Mouse (Mus musculus) A20 (cell line): ENCODE data around the gene Flnc.
A peak's percentile ranks its signal among the peaks of the same experiment; 100 is the strongest.

Source experiments
- DNase-seq: peaks from one replicate; pipeline ENCODE4 v3.0.0-alpha.2; 2011; ENCODE audit warnings: low read depth, low spot score

Gene Flnc

GRCm38 (mm10) chr6:29432156-29432555 lies 900 bp upstream of the Flnc start:
- no peak for DNase-seq

DNA sequence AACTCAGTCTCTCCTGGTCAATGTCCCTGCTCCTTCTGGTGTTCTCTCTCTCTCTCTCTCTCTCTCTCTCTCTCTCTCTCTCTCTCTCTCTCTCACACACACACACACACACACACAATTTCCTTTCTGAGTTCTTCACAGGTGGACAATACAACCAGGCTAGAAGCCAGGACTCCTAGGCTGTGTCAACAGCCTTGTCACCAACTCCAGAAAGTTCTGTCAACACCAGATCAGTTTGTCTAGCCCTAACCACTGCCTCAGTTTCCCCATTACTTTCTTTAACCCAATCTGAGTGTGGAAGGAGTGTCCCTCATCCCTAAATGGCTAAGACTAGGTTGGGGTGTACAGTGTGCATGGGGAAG lies 399 bp upstream of the Flnc start:
- DNase-seq = no peak

DNA sequence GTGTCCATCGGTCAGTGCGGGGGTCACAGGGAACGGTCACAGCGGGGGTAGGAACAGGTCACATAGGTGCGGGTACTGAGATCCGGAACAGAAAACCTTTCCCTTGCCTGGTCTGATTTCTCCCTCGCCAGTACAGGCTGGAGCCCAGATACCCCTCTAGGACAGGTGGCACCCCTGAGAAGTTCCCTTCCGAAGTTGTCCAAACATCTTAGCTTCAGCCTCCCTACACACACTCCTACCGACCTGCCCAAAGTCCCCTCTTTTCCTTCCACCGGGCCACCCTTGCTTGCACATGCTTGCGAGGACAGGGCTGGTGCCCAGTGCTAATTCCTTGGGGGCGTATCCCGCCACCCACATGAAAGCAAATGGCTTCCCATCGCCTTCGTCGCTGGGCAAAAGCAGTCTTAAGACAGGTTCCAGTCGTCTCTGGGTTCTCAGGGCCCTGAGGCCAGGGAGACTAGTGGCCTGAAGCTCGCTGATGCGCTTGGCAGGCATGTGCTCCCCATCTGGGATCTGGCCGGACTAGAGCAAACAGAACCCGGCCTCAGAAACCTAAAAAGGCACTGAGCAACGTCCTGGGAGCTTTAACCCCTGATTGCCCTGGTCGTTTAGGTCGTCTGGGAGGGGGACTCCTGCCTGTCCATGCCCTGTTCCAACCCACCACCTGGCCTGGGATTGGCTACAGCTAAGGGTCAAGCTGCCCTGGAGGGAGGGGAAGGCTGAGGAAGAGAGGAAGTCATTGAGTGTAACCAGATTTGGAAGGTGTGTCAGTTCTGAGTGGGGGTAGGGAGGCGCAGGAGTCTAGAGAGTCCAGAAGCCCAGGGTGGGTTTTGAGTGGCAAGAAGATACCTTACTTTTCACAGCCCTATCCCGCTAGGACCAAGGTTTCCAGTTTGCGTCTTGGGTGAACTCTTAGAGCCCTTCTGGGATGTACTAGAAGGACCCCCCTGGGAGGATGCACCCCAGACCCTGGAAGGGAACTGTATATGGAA lies 1.0 kb downstream of the Flnc start:
- DNase-seq = no peak

- DNase-seq = no peak
Observed at GRCm38 (mm10) chr6:29434911-29435691, 2.0 kb downstream of the Flnc start.

DNA sequence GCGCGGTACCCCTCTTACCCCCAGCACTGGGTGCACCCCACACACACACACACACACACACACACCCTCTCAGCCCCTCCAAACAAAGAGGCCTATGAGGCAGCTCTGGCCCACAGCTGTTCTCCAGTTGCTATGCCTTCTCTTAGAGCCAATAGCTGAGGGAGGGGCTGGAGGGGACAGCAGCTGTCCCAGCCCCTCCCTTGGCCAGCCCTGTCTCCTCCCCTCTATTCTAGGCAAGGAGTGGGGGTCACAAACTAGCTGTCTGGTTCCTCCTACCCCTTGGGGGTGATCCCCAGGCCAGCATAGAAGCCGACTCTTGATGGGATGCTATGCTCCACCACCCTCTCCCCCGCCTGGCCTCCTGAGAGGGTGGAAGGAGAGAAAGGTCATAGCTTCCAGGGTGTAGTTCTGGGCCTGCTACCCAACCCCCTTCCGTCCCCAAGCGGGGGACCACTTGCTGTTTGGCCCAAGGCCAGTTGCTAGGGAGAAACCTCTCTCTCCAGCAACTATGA lies 2.9 kb downstream of the Flnc start:
- DNase-seq = no peak

GRCm38 (mm10) chr6:29436461-29436934 lies 3.4 kb downstream of the Flnc start:
- peak; percentile 31 for DNase-seq

GRCm38 (mm10) chr6:29439251-29439650 lies 6.2 kb downstream of the Flnc start:
- DNase-seq = no peak

DNA sequence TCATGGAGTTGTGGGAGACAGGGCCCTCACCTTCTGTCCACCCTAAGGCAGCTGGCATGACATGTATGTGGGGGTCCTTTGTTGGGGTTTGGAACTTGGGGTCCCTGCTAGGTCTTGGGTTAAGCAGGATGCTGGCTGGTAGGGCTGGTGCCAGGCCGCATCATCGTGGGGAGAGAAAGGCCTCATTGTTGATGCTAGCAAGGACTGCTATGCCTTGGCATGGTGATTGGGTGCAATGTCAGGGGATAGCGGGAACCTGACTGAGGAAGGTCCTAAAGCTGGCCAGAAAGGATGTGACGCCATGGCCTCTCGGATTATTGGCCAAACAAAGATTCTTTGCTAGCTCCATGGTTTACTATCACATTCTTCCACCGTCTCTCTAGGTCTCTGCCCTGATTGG lies 6.7 kb downstream of the Flnc start:
- no peak for DNase-seq

GRCm38 (mm10) chr6:29444773-29445172 lies 11.7 kb downstream of the Flnc start:
- peak; percentile 57 for DNase-seq

DNA sequence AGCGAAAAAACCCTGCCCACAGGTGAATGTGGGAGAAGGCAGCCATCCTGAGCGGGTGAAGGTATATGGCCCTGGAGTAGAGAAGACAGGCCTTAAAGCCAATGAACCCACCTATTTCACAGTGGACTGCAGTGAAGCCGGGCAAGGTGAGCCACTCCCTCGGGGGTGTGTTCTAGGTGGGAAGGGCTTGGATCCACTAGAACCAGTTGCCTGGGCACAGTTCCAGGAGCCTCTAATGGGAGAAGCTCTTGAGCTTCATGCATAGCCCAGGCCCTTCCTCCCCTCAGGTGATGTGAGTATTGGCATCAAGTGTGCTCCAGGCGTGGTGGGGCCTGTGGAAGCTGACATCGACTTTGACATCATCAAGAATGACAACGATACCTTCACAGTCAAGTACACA lies 12.3 kb downstream of the Flnc start:
- no peak for DNase-seq

DNA sequence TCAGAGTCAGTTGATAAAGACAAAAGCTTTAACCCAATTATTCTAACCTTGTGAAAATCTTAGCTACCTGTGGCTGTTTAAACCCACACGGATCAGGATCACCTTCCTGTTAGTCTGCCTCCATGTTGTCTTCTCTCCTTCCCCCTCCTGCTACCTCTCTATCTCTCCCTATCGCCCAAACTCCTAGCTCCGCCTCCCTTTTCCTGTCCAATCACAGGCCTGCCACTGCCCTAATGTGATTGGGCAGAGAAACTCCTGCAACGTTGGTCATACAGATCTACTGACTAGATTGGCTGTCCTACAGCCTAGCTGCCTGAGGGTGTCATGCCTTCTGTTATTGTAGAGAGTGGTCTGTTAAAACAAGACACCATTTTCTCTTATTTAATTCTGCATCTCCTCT lies 16.8 kb downstream of the Flnc start:
- DNase-seq = peak; percentile 49

GRCm38 (mm10) chr6:29450667-29451066 lies 17.6 kb downstream of the Flnc start:
- no peak for DNase-seq

DNA sequence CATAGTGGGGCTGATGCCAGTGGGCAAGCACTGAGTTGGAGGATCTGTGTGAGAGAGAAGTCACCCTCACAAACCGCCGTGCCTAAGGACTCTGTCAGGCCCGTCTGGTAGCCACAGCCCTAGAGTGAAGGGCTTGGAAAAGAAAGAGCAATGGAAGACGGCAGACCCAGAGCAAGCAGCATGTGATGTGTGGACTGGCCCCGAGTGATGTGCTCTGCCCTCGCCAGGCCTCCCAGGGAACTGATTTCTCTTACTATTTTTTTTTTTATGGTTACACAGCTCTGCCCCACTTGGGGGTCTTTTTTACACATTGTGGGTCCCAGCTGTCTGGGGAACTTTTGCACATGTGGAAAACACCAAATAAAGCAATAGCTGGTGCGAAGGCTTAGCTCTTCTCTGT lies 28.4 kb downstream of the Flnc start:
- DNase-seq = no peak

- no peak for DNase-seq
Observed at GRCm38 (mm10) chr6:29463388-29463787, 30.3 kb downstream of the Flnc start.

DNA sequence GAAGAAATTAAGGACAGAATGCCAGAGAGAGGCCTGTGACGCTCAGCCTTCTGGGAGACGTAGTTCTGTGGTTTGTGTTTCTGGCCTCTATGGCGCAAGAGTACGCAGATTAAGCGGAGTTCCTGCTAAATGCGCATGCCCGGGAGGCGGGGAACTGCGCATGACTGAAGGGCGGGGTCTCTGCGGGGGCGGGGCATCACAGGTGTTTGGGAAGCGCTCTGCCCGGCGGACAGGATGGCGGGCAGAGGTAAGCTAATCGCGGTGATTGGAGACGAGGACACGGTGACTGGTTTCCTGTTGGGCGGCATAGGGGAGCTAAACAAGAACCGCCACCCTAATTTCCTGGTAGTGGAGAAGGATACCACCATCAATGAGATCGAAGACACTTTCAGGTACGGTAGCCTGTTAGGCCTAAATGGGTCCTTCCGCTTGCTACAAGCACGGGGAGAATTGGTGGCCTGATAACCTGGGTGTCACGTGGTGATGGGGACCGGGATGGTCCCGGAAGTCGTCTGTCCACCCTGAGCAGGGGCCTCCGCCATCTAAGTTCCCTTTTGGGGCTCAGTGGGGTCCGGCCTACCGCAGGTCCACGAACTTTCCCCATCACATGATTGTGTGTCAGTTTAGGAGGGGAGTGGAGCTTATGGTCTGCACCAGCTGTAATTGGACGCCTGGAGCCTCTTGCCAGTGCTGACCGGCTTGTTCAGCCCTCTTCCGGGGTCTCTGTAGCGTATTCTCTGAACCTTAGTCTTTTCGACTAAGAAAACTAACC lies 34.7 kb downstream of the Flnc start, which contains the start of gene Atp6v1f:
Atp6v1f (plus strand) TSS at position 136 of the 772 bp plus-strand sequence.
- DNase-seq = peak; percentile 98

DNA sequence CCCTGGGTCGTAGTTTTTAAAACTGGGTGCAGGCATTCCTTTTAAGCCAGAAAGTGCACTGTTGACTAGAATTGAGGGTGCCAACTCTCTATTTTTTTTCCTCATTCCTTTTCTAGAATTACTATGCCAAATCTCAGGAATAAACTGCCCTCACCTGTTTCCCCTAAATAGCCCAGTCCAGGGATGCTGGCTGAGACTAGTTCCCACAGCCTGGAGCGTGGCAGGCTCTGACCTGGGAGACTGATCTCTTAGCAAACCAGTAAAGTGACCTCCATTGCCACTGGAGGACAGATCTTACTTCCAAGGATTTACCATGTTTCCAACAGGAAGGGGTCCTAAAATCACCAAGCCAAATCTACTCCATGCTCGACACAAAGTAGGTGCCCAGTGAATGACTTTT lies 35.8 kb downstream of the Flnc start:
- DNase-seq = no peak

- DNase-seq = no peak
Observed at GRCm38 (mm10) chr6:29471137-29471536, 38.1 kb downstream of the Flnc start, which contains the start of gene Atp6v1fnb. Gene Atp6v1fnb (plus strand): TSS chr6:29471437.

DNA sequence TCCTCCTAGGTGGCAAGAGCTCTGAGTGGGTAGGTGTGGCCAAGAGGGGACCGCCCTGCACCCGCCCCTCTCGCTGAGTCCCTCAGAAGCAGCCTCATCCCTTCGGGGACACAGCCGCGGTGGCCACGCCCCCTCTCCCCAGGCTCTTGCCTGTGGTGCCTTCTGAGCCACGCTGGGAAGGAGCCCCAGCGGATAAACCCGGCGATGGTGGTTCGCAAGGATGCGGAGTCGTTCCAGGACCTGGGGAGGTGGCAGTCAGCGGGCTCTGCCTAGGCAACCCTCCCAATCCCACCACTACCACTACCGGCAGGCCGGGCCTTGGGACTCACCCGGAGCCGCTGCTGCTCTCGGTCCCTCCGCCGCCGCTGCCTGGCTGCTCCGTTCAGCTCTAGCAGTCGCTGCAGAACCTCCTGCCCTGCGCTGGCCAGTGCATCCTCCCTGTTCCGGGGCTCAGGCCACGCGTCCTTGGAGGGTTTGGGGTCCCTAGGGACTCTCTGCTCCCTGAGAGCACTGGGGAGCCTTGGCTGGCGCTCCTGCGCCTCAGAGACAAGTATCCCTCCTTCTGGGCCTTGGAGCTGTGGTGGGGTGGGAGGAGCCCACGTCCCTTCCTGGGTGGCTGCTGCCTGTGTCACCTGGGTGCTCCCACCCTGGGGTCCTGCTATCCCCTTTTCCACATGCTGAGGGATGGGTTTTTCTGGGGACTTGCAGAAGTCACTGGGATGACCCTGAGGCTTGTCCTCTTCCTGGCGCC lies 41.1 kb downstream of the Flnc start:
- no peak for DNase-seq

- no peak for DNase-seq
Observed at GRCm38 (mm10) chr6:29474736-29475135, 41.7 kb downstream of the Flnc start.

DNA sequence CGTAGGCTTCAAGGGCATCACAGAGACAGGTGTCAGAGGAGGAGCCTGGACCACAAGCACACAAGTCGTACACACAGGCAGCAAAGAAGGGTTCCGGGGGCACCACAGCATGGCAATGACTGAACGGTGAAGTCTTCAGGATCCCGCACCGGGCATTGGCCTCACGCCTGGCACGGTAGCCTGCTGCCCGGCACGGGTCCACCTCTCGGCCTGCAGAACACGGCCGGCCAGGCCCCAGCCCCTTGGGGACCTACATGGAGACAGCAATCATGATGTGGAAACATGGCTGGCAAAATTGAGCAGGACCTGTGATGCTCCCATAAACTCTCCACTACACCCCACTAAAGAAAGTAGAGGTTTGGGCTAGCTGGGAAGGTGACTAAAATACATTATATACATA lies 49.6 kb downstream of the Flnc start:
- DNase-seq = no peak
